ENCODE assay signal across 23 mouse cellular contexts in genomic region chr5:52805801-52806200, GRCm38 (mm10).
"Had no signal": no experiment of that assay in that cellular context is flagged by ENCODE, and none has a peak within 500 bp of the region (broad histone marks: within the 10 kb centered on the region; RNA-seq: fewer than 3 reads in every experiment).

No protein-coding gene starts in this region.

- H3K27ac ChIP-seq: kidney, embryonic 15.5 days; layer of hippocampus, adult 2 months; liver, embryonic 14.5 days; lung, embryonic 15.5 days; midbrain, embryonic 10.5 days; midbrain, embryonic 13.5 days; neural tube, embryonic 13.5 days; stomach, postnatal 0 days had no signal

- ATAC-seq: midbrain, embryonic 13.5 days; midbrain, embryonic 16.5 days had no signal

- H3K9me3 ChIP-seq: kidney, embryonic 15.5 days; lung, embryonic 15.5 days; megakaryocyte, embryonic 14.5 days; midbrain, embryonic 10.5 days; midbrain, embryonic 13.5 days; neural tube, embryonic 13.5 days had no signal

- H3K4me1 ChIP-seq: kidney, embryonic 15.5 days; lung, embryonic 15.5 days; midbrain, embryonic 10.5 days; midbrain, embryonic 13.5 days; neural tube, embryonic 13.5 days had no signal

- H3K4me2 ChIP-seq: kidney, embryonic 15.5 days; lung, embryonic 15.5 days; midbrain, embryonic 13.5 days; neural tube, embryonic 13.5 days had no signal

- H3K9ac ChIP-seq: kidney, embryonic 15.5 days; liver, embryonic 14.5 days; lung, embryonic 15.5 days; midbrain, embryonic 13.5 days; neural tube, embryonic 13.5 days had no signal

- H3K4me3 ChIP-seq: kidney, embryonic 15.5 days; layer of hippocampus, adult 2 months; lung, embryonic 15.5 days; megakaryocyte, embryonic 14.5 days; midbrain, embryonic 10.5 days; midbrain, embryonic 13.5 days; myocyte; neural tube, embryonic 13.5 days had no signal

- H3K27me3 ChIP-seq: kidney, embryonic 15.5 days; lung, embryonic 15.5 days; megakaryocyte, embryonic 14.5 days; midbrain, embryonic 13.5 days; neural tube, embryonic 13.5 days had no signal

- DNase-seq: kidney, adult 8-10 months; kidney, postnatal 25 days; layer of hippocampus, adult 9-11 months; lung, adult 18-20 months; lung, postnatal 10 days; lung, postnatal 36 days; retina, postnatal 1 day; right cerebral cortex, postnatal 25 days; spleen, adult 18-20 months; thymus, adult 2 months; thymus, postnatal 14 days; thymus, postnatal 4 days had no signal
